Mouse (Mus musculus) ES-Bruce4 (cell line): ENCODE results near the gene Rbpj. TPM values are rescaled to one million over a fixed set of nuclear protein-coding genes. Genes with fewer than 3 reads are reported as not detected.
"Not testable (repeated sequence)": the region's sequence is repeated elsewhere in the genome, so short reads cannot be mapped to it uniquely, and the experiment has no call there.

Source experiments
- H3K27ac ChIP-seq: 2 replicates; pipeline ENCODE4 v1.5.1; 2012; ENCODE audit warnings: low read length, inconsistent platforms; ENCODE audit not compliant: insufficient read depth
- H3K27me3 ChIP-seq: 2 replicates; pipeline ENCODE4 v1.6.1; 2012; ENCODE audit warnings: mild to moderate bottlenecking, low read length, inconsistent platforms; ENCODE audit not compliant: control insufficient read depth, poor library complexity, insufficient read depth, severe bottlenecking
- H3K36me3 ChIP-seq: 2 replicates; pipeline ENCODE4 v1.6.1; 2012; ENCODE audit warnings: inconsistent platforms, mild to moderate bottlenecking, low read length, moderate library complexity; ENCODE audit not compliant: control insufficient read depth, poor library complexity, insufficient read depth, severe bottlenecking
- H3K4me1 ChIP-seq: one replicate; pipeline ENCODE4 v1.8.1; 2011; ENCODE audit warnings: low read length; ENCODE audit not compliant: control insufficient read depth, insufficient read depth
- H3K4me3 ChIP-seq: 2 replicates; pipeline ENCODE4 v1.5.1; 2011; ENCODE audit warnings: low read depth, mild to moderate bottlenecking, low read length
- H3K9ac ChIP-seq: 2 replicates; pipeline ENCODE4 v1.6.1; 2012; ENCODE audit warnings: low read depth, mild to moderate bottlenecking, inconsistent platforms; ENCODE audit not compliant: poor library complexity, severe bottlenecking
- H3K9me3 ChIP-seq: replicated peaks from 2 replicates; pipeline ENCODE4 v1.6.1; 2012; ENCODE audit warnings: mild to moderate bottlenecking, low read length, inconsistent platforms; ENCODE audit not compliant: control insufficient read depth, poor library complexity, insufficient read depth, severe bottlenecking
- CTCF ChIP-seq: IDR thresholded peaks from one replicate; pipeline ENCODE4 v1.8.1; 2011; ENCODE audit warnings: low read depth, low read length
- EP300 ChIP-seq: IDR thresholded peaks from 2 replicates; pipeline ENCODE4 v1.6.1; 2011; ENCODE audit warnings: low read depth, low read length; ENCODE audit not compliant: insufficient read depth
- POLR2A ChIP-seq: IDR thresholded peaks from one replicate; pipeline ENCODE4 v1.8.1; 2011; ENCODE audit warnings: low read length; ENCODE audit not compliant: insufficient read depth
- polyA plus RNA-seq: library from polyadenylated mRNA; stranded (reverse); fragments of >200 nt; gene quantifications from 2 replicates; pipeline ENCODE4 v1.2.4, GENCODE M21; 2011; ENCODE audit warnings: low read depth; ENCODE audit not compliant: missing spikeins, insufficient read depth, insufficient read length

Gene Rbpj
- polyA plus RNA-seq, 1 experiment: 339 TPM

DNA sequence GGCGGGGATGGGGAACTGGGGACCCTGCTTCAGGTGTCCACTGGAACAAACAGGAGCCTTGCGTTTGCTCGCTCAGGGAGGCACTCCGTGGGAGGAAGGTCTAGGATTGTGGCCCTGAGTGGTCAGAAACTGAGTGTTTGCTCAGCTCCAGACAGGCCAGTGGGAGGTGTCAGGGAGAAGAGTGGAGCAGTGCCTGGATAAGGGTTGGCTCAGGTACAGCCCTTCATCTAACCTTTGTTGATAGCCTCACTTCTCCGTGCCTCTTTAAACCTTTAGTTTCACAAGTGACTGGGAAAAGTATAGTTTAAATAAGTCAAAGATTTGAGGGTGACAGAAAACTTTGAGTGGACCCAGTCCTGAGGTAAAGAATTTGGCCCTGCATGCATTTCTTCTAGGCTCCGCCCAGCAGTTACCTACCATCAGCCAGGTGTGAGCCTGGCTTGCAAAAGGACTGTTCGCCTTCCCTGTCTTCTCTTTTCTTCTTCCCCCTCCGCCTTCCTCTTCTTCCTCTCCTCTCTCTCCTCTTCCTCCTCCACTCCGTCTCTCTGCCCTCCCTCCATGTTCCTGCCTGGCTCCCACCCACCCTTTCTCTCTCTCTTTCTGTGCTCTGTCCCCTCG lies 204.5 kb downstream of the Rbpj start:
- Histone ChIP-seq H3K4me1 (no peaks in the 10 kb centered on the region), H3K36me3 (no peaks in the 10 kb centered on the region), H3K27ac (peak overlapping the region; percentile 93), H3K9me3 (peaks cover 6% of the 10 kb centered on the region), H3K4me3 (no peak overlapping the region), H3K27me3 (no peaks in the 10 kb centered on the region), H3K9ac (peak overlapping the region; percentile 46)
- TF ChIP-seq EP300 (0 out of 2 replicates have a peak, but pooled peaks have one; percentile 9), CTCF (no peak), POLR2A (no peak)

- Histone ChIP-seq H3K36me3 (no peaks in the 10 kb centered on the region), H3K4me3 (no peak overlapping the region), H3K27ac (peak overlapping the region; percentile 98), H3K9ac (peak overlapping the region; percentile 46; the same call in 1 of the 2 replicates), H3K27me3 (no peaks in the 10 kb centered on the region), H3K4me1 (no peaks in the 10 kb centered on the region), H3K9me3 (peaks cover 6% of the 10 kb centered on the region)
- TF ChIP-seq CTCF (no peak), EP300 (peak; percentile 94), POLR2A (no peak)
These were observed 205.6 kb downstream of the Rbpj start for GRCm38 (mm10) chr5:53671507-53671906.

DNA sequence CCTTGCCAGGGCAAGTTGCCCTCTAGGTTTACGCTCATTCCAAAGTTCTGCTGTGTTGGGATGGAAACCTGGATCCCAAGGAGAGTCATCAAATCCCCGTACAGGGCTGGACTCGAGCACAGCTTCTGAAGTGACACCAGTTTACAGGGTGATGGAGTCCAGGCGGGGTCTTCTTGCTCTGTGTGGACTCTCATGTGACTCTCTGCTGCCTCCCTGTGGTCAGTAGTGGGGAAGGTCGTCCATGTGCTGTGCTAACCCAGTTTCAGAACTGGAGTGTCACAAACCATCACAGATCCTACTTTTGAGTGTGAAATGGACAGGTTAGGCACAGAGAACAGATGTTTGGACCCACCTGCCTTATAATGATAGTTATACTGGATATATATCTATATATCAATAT lies 206.4 kb downstream of the Rbpj start:
- peak overlapping the region; percentile 27 for H3K4me3 ChIP-seq
- H3K9ac ChIP-seq: peak overlapping the region; percentile 46; the same call in 1 of the 2 replicates
- peaks cover 6% of the 10 kb centered on the region for H3K9me3 ChIP-seq
- H3K27ac ChIP-seq: peak overlapping the region; percentile 98
- H3K4me1 ChIP-seq: no peaks in the 10 kb centered on the region
- H3K27me3 ChIP-seq: no peaks in the 10 kb centered on the region
- no peaks in the 10 kb centered on the region for H3K36me3 ChIP-seq
- 0 out of 2 replicates have a peak, but pooled peaks have one; percentile 59 for TF ChIP-seq EP300
- TF ChIP-seq CTCF: peak; percentile 88
- TF ChIP-seq POLR2A: no peak

GRCm38 (mm10) chr5:53673493-53674150 lies 207.7 kb downstream of the Rbpj start:
- H3K36me3 ChIP-seq, H3K4me1 ChIP-seq, H3K9ac ChIP-seq, H3K27me3 ChIP-seq, H3K9me3 ChIP-seq, H3K4me3 ChIP-seq: not testable (repeated sequence)
- H3K27ac ChIP-seq: peak overlapping the region; percentile 68

- no peaks in the 10 kb centered on the region for H3K27me3 ChIP-seq
- TF ChIP-seq EP300 (no peak), POLR2A (no peak), CTCF (no peak)
- H3K9me3 ChIP-seq: peaks cover 6% of the 10 kb centered on the region
- no peak overlapping the region for H3K4me3 ChIP-seq
- peaks cover 3% of the 10 kb centered on the region for H3K4me1 ChIP-seq
- H3K36me3 ChIP-seq: no peaks in the 10 kb centered on the region
- H3K27ac ChIP-seq: no peak overlapping the region
- H3K9ac ChIP-seq: no peak overlapping the region
These were observed 210.7 kb downstream of the Rbpj start for GRCm38 (mm10) chr5:53676671-53677070.

DNA sequence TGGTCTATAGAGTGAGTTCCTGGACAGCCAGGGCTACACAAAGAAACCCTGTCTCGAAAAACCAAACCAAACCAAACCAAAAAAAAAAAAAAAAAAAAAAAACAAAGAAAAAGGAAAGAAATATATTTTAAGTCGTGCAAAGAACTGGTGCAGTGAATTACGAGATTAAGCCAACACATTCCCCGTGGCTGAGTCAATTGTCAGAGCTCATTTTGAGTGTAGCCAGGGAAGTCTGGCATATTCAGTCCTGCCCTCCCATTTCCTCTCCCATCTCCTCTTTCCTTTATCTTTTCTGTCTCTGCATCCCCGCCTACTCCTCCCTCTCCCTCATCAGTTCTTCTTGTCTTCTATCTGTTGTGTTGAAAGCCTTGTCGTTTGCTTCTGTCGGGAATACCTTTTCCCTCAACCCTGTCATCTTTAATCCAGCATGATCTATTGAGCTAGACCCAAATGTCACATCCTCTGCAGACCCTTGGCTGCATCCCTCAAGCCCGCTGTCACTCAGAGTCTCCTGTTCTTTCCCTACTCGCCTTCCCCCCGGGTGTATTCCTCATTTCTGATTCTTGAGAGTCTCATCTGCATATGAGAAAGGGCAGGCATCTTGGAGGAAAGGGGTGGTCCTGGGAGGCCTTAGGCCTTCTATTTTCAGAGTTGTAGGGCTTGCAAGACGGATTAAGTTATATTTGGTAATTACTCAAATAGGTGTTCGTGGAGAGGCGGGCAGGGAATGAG lies 212.2 kb downstream of the Rbpj start:
- Histone ChIP-seq H3K9me3 (peaks cover 6% of the 10 kb centered on the region), H3K4me1 (peaks cover 3% of the 10 kb centered on the region), H3K27ac (no peak overlapping the region), H3K4me3 (no peak overlapping the region), H3K9ac (no peak overlapping the region), H3K36me3 (no peaks in the 10 kb centered on the region), H3K27me3 (no peaks in the 10 kb centered on the region)
- TF ChIP-seq EP300 (no peak), POLR2A (no peak), CTCF (no peak)
